Mouse (Mus musculus) small intestine, adult 2 months (tissue): ENCODE results near the gene Snx20.

ENCODE experiments used
- CTCF ChIP-seq: fragments of 200-500 bp; IDR thresholded peaks from 2 replicates; pipeline ENCODE4 v1.5.1; 2012; ENCODE audit warnings: low read depth, mild to moderate bottlenecking, control low read depth, inconsistent platforms, low read length, moderate library complexity, mixed read lengths; ENCODE audit not compliant: insufficient replicate concordance, insufficient read length; ENCODE audit errors: extremely low read depth
- POLR2A ChIP-seq: fragments of 200-500 bp; IDR thresholded peaks from 2 replicates; pipeline ENCODE4 v1.6.1; 2012; ENCODE audit warnings: low read depth, mild to moderate bottlenecking, control low read depth, inconsistent platforms, low read length, moderate library complexity

- TF ChIP-seq CTCF (no peak), POLR2A (no peak)
Measured at GRCm38 (mm10) chr8:88599491-88599890, 36.4 kb downstream of the Snx20 start.
